Mouse (Mus musculus): Measurements from ENCODE around the gene Fam126b. TPM values are rescaled to one million over a fixed set of nuclear protein-coding genes. Genes with fewer than 3 reads are reported as not detected.

Fam126b gene
- polyA plus RNA-seq (2012; rRNA removed), result 0.92 and 1.7 TPM in 2 replicates

GRCm38 (mm10) chr1:58586171-58586997, at the start of gene Fam126b, which contains the start of gene Ndufb3:
TSS of gene Fam126b (minus strand) at chr1:58586323.
TSS of gene Ndufb3 (plus strand) at chr1:58586384.

GRCm38 (mm10) chr1:58504577-58505254, 81.4 kb downstream of the Fam126b start, which contains the start of gene Orc2:
TSS of gene Orc2 (minus strand) at chr1:58505109.

Other genes with a start within 250 kb of the Fam126b start
- gene Bzw1, start 193.4 kb downstream of the Fam126b start, polyA plus RNA-seq (2012; rRNA removed), result 35.0 and 35.2 TPM in 2 replicates
- 22.1 and 32.9 TPM in 2 replicates for gene Clk1, start 162.3 kb downstream of the Fam126b start, polyA plus RNA-seq (2012; rRNA removed)
- gene Nif3l1, start 141.2 kb downstream of the Fam126b start, polyA plus RNA-seq (2012; rRNA removed), result 19.4 and 21.1 TPM in 2 replicates
- 16.6 and 18.2 TPM in 2 replicates for gene Ppil3, start 140.8 kb downstream of the Fam126b start, polyA plus RNA-seq (2012; rRNA removed)
- gene Orc2, start 81.2 kb downstream of the Fam126b start, polyA plus RNA-seq (2012; rRNA removed), result 19.3 and 24.8 TPM in 2 replicates
- 12.7 and 21.6 TPM in 2 replicates for gene Ndufb3, start 61 bp upstream of the Fam126b start, polyA plus RNA-seq (2012; rRNA removed)
- gene Als2cr12, start 109.7 kb upstream of the Fam126b start, polyA plus RNA-seq (2012; rRNA removed), result 0.08 and 0.26 TPM in 2 replicates
- gene Cflar, start 125.2 kb upstream of the Fam126b start, polyA plus RNA-seq (2012; rRNA removed), result 35.8 and 42.4 TPM in 2 replicates
- gene Casp8, start 209.1 kb upstream of the Fam126b start, polyA plus RNA-seq (2012; rRNA removed), result 1.9 and 2.6 TPM in 2 replicates